Mouse (Mus musculus): ENCODE data around the gene Dpp4. TPM values are rescaled to one million over a fixed set of nuclear protein-coding genes. Genes with fewer than 3 reads are reported as not detected.

The Dpp4 gene
- 10.4 and 21.2 TPM in 2 replicates for polyA plus RNA-seq (2012; rRNA removed; ENCODE audit: low replicate concordance)

GRCm38 (mm10) chr2:62412081-62412821 is at the start of gene Dpp4:
Gene Dpp4, minus strand, starts transcription at chr2:62412231.

Other genes with a start within 250 kb of the Dpp4 start
- gene Gcg, start 71.4 kb upstream of the Dpp4 start, polyA plus RNA-seq (2012; rRNA removed; ENCODE audit: low replicate concordance) = 0.23 TPM in 1 of 2 replicates, not detected in the other
- 5.2 and 22.3 TPM in 2 replicates for gene Fap, start 161.8 kb upstream of the Dpp4 start, polyA plus RNA-seq (2012; rRNA removed; ENCODE audit: low replicate concordance)
- gene Ifih1, start 234.0 kb upstream of the Dpp4 start, polyA plus RNA-seq (2012; rRNA removed; ENCODE audit: low replicate concordance) = 5.5 and 9.7 TPM in 2 replicates